Mouse (Mus musculus) left cerebral cortex, postnatal 14 days (tissue): ENCODE results near the gene Krtap3-2. TPM values are rescaled to one million over a fixed set of nuclear protein-coding genes. Genes with fewer than 3 reads are reported as not detected.
"Not testable (repeated sequence)": the region's sequence is repeated elsewhere in the genome, so short reads cannot be mapped to it uniquely, and the experiment has no call there.

ENCODE experiments used
- DNase-seq, 2 experiments: peaks; one replicate each; pipeline ENCODE4 v3.0.0; 2021 to 2022; ENCODE audit warnings: low spot score in 2 of 2, mixed read lengths in 1 of 2
- intact Hi-C: fragments of 180-260 bp; cut with DNase I; formaldehyde crosslinking; loops from one replicate; pipeline ENCODE4 v1.15.1; 2025
- long read RNA-seq, 2 experiments: library from polyadenylated mRNA; stranded (forward); transcript quantifications; one replicate each; pipeline ENCODE4 v2.0.0; 2021
- total RNA-seq, 2 experiments: library from RNA; stranded (reverse); gene quantifications; 2 replicates each; pipeline ENCODE4 v1.2.3; 2021

Krtap3-2 gene
- not detected for total RNA-seq
- long read RNA-seq, experiment 1 = 0 reads
- long read RNA-seq, experiment 2 = 0 reads

GRCm38 (mm10) chr11:99556753-99557152 lies at the start of gene Krtap3-2:
TSS of gene Krtap3-2 (minus strand) at chr11:99556853.
- intact Hi-C loops = no loop called here
- no peak for DNase-seq

- DNase-seq, intact Hi-C loops: not testable (repeated sequence)
Measured at GRCm38 (mm10) chr11:99603208-99603607, 46.6 kb upstream of the Krtap3-2 start, which contains the start of gene Gm11938. TSS of gene Gm11938 (minus strand) at chr11:99603308.

- DNase-seq, intact Hi-C loops: not testable (repeated sequence)
Measured at GRCm38 (mm10) chr11:99597742-99598141, 41.1 kb upstream of the Krtap3-2 start, which contains the start of gene Krtap9-3. TSS of gene Krtap9-3 (minus strand) at chr11:99598105.

GRCm38 (mm10) chr11:99590981-99591380 lies 34.3 kb upstream of the Krtap3-2 start, which contains the start of gene Krtap1-3:
TSS of gene Krtap1-3 (minus strand) at chr11:99591339.
- intact Hi-C loops = no loop called here
- no peak for DNase-seq

- intact Hi-C loops = no loop called here
- peak; percentile 9 to 38 for DNase-seq
Measured at GRCm38 (mm10) chr11:99585096-99585495, 28.4 kb upstream of the Krtap3-2 start.

- DNase-seq = no peak
- intact Hi-C loops = loop anchor here (5.0 kb wide), 1 partner anchor 584 kb away; no protein-coding TSS in a partner anchor
Measured at GRCm38 (mm10) chr11:99583245-99583704, 26.6 kb upstream of the Krtap3-2 start, which contains the start of gene Krtap1-4. TSS of gene Krtap1-4 (minus strand) at chr11:99583654.

GRCm38 (mm10) chr11:99581564-99581963 lies 24.9 kb upstream of the Krtap3-2 start:
- intact Hi-C loops = loop anchor here (5.0 kb wide), 1 partner anchor 586 kb away; no protein-coding TSS in a partner anchor
- no peak for DNase-seq

- no peak for DNase-seq
- intact Hi-C loops = loop anchor here (5.0 kb wide), 1 partner anchor 586 kb away; no protein-coding TSS in a partner anchor
Measured at GRCm38 (mm10) chr11:99581051-99581450, 24.4 kb upstream of the Krtap3-2 start.

- no peak for DNase-seq
- intact Hi-C loops = loop anchor here (5.0 kb wide), 1 partner anchor 587 kb away; no protein-coding TSS in a partner anchor
Measured at GRCm38 (mm10) chr11:99580636-99581035, 24.0 kb upstream of the Krtap3-2 start, which contains the start of gene Krtap1-5. TSS of gene Krtap1-5 (minus strand) at chr11:99581016.

GRCm38 (mm10) chr11:99574106-99574505 lies 17.5 kb upstream of the Krtap3-2 start:
- peak; percentile 39 to 75 for DNase-seq
- intact Hi-C loops = loop anchor here (5.0 kb wide), 1 partner anchor 107 kb away; no protein-coding TSS in a partner anchor

GRCm38 (mm10) chr11:99573164-99573563 lies 16.5 kb upstream of the Krtap3-2 start:
- peak in 1 of 2 experiments; percentile 13 for DNase-seq

GRCm38 (mm10) chr11:99566530-99566929 lies 9.9 kb upstream of the Krtap3-2 start, which contains the start of gene Krtap3-1:
TSS of gene Krtap3-1 (minus strand) at chr11:99566630.
- intact Hi-C loops = no loop called here
- no peak for DNase-seq

More at GRCm38 (mm10) chr11:99573164-99573563, 16.5 kb upstream of the Krtap3-2 start:
- intact Hi-C loops = loop anchor here (5.0 kb wide), 1 partner anchor 106 kb away; no protein-coding TSS in a partner anchor

- DNase-seq = no peak
- intact Hi-C loops = no loop called here
Measured at GRCm38 (mm10) chr11:99562580-99562979, 5.9 kb upstream of the Krtap3-2 start.

- intact Hi-C loops = no loop called here
- no peak for DNase-seq
Measured at GRCm38 (mm10) chr11:99559366-99559765, 2.7 kb upstream of the Krtap3-2 start, which contains the start of gene Gm11939. TSS of gene Gm11939 (minus strand) at chr11:99559466.

- intact Hi-C loops = no loop called here
- peak in 1 of 2 experiments; percentile 10 for DNase-seq
Measured at GRCm38 (mm10) chr11:99557976-99558745, 1.5 kb upstream of the Krtap3-2 start.

- no peak for DNase-seq
- intact Hi-C loops = no loop called here
Measured at GRCm38 (mm10) chr11:99556195-99556594, 458 bp downstream of the Krtap3-2 start.

- no peak for DNase-seq
- intact Hi-C loops = no loop called here
Measured at GRCm38 (mm10) chr11:99550765-99551164, 5.9 kb downstream of the Krtap3-2 start, which contains the start of gene Krtap3-3. TSS of gene Krtap3-3 (minus strand) at chr11:99550865.

GRCm38 (mm10) chr11:99547892-99548291 lies 8.8 kb downstream of the Krtap3-2 start:
- intact Hi-C loops = no loop called here
- no peak for DNase-seq

GRCm38 (mm10) chr11:99539721-99540120 lies 16.9 kb downstream of the Krtap3-2 start:
- peak; percentile 26 to 40 for DNase-seq
- intact Hi-C loops = no loop called here
